Mouse (Mus musculus) heart, postnatal 0 days (tissue): ENCODE measurements at regions not wholly inside any gene's neighbourhood (a gene's known extent, or its start where the extent isn't known, plus 50 kb on each side); places are given as distances from the start of the nearest gene placed in this dataset.

Source experiments
- ATAC-seq: fragments of 200-750 bp; cut with Nextera tagmentation; 2 replicates; pipeline ENCODE4 v1.8.0; 2017; ENCODE audit warnings: low read depth, moderate number of reproducible peaks, moderate library complexity; ENCODE audit not compliant: insufficient read depth
- DNase-seq: peaks from one replicate; pipeline ENCODE4 v3.0.0-alpha.2; 2016; ENCODE audit warnings: low spot score
- H3K27ac ChIP-seq: fragments of 300-500 bp; sonication (generic); 2 replicates; pipeline ENCODE4 v1.5.1; 2014; ENCODE audit warnings: low read depth, mild to moderate bottlenecking
- H3K27me3 ChIP-seq: fragments of 300-500 bp; sonication (generic); 2 replicates; pipeline ENCODE4 v1.6.1; 2014; ENCODE audit warnings: low read length, mixed read lengths; ENCODE audit not compliant: control insufficient read depth, insufficient read depth
- H3K36me3 ChIP-seq: fragments of 300-500 bp; sonication (generic); replicated peaks from 2 replicates; pipeline ENCODE4 v1.6.1; 2014; ENCODE audit warnings: low read length, mixed read lengths; ENCODE audit not compliant: control insufficient read depth, insufficient read depth
- H3K4me1 ChIP-seq: fragments of 300-500 bp; sonication (generic); 2 replicates; pipeline ENCODE4 v1.6.1; 2014; ENCODE audit warnings: antibody characterized with exemption; ENCODE audit not compliant: control insufficient read depth, insufficient read depth
- H3K4me2 ChIP-seq: fragments of 300-500 bp; sonication (generic); 2 replicates; pipeline ENCODE4 v1.6.1; 2014; ENCODE audit warnings: low read depth, mild to moderate bottlenecking, low read length, moderate library complexity
- H3K4me3 ChIP-seq: fragments of 300-500 bp; sonication (generic); 2 replicates; pipeline ENCODE4 v1.5.1; 2014; ENCODE audit warnings: low read depth, low read length
- H3K9ac ChIP-seq: fragments of 300-500 bp; sonication (generic); replicated peaks from 2 replicates; pipeline ENCODE4 v1.6.1; 2014; ENCODE audit warnings: low read depth, low read length, mixed read lengths
- H3K9me3 ChIP-seq: fragments of 300-500 bp; sonication (generic); replicated peaks from 2 replicates; pipeline ENCODE4 v1.6.1; 2016; ENCODE audit warnings: low read length; ENCODE audit not compliant: control insufficient read depth
- CTCF ChIP-seq: IDR thresholded peaks from 2 replicates; pipeline ENCODE4 v1.5.1; 2016; ENCODE audit warnings: antibody characterized with exemption, control low read depth, low read depth
- EP300 ChIP-seq: IDR thresholded peaks from 2 replicates; pipeline ENCODE4 v1.6.1; 2016; ENCODE audit warnings: antibody characterized with exemption, low read depth
- WGBS: fragments of 180-500 bp; shearing (Covaris S2); extraction: QIAGEN DNeasy Blood & Tissue Kit; methylation state at CpG from one replicate; pipeline ENCODE4 v1.1.7; 2014; 5-methylcytosine and 5-hydroxymethylcytosine counted together

DNA sequence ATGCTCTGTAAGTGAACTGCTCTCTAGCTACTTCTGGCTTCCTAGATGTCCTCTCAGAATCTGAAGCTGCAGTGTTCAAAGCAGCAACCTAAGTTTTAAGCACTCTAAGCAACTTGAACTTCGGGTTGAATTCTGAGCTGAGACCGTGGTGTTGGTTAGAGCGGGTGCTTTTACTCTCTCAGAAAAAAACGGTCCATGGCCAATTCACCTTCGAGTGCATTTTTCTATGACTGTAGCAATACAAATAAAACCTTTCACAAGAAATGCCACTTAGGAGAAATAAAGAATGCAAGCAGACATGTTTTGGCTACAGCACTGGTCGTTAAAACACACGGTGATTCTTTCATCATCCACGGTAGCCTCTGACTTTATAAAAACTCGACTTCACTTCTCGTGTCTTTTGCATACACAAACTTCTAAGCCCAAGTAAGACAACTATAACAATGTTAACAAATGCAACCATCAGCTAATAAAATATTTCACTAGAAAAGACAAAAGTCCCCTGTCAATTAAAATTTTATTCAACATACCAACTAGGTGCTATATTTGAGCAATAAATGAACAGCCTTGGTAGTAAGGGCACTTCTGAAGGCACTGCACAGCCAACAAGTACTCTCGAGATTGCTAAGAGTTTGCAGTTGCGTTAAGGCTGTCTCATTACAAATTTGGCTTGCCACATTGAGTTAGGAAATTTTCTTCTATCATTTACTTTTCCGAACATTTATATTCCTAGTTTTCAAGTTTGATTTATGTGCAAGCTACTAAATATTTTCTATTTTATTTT, 96.3 kb downstream of the Spry2 start:
- no peak for ATAC-seq
- WGBS, result 84% methylated on average over 13 of the region's 13 CpGs
- Histone ChIP-seq H3K4me1 (peaks cover 12% of the 10 kb centered on the region), H3K9ac (no peak overlapping the region), H3K27me3 (no peaks in the 10 kb centered on the region), H3K4me3 (no peak overlapping the region), H3K36me3 (no peaks in the 10 kb centered on the region), H3K9me3 (no peaks in the 10 kb centered on the region), H3K4me2 (no peak overlapping the region), H3K27ac (no peak overlapping the region)
- DNase-seq, result no peak
- TF ChIP-seq CTCF, result no peak
- TF ChIP-seq EP300, result no peak

DNA sequence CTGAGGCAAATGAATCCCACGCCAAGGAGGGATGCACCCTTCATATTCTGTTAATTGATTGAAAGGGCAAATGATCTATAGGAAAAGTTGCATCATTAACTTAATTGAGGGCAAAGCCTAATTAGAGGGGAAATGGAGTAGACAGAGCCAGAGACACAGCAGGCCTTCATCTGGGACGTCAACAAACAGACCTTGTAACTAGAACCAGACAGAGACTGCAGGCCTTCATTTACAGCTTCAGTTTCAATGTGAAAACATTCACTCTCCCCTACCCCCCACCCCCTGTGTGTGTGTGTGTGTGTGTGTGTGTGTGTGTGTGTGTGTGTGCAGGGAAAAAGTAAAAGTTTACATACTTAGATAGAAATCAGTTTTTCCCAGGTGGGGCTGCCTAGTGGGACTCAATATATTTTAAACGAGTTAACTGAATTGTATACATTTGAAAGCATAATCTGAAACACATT, 97.2 kb downstream of the Spry2 start:
- Histone ChIP-seq H3K9me3 (no peaks in the 10 kb centered on the region), H3K36me3 (no peaks in the 10 kb centered on the region), H3K27me3 (no peaks in the 10 kb centered on the region), H3K27ac (no peak overlapping the region), H3K4me1 (peaks cover 12% of the 10 kb centered on the region), H3K4me3 (no peak overlapping the region), H3K9ac (no peak overlapping the region), H3K4me2 (no peak overlapping the region)
- 73% methylated on average over 3 of the region's 3 CpGs for WGBS
- DNase-seq (no peak), ATAC-seq (no peak)
- no peak for TF ChIP-seq EP300
- no peak for TF ChIP-seq CTCF

DNA sequence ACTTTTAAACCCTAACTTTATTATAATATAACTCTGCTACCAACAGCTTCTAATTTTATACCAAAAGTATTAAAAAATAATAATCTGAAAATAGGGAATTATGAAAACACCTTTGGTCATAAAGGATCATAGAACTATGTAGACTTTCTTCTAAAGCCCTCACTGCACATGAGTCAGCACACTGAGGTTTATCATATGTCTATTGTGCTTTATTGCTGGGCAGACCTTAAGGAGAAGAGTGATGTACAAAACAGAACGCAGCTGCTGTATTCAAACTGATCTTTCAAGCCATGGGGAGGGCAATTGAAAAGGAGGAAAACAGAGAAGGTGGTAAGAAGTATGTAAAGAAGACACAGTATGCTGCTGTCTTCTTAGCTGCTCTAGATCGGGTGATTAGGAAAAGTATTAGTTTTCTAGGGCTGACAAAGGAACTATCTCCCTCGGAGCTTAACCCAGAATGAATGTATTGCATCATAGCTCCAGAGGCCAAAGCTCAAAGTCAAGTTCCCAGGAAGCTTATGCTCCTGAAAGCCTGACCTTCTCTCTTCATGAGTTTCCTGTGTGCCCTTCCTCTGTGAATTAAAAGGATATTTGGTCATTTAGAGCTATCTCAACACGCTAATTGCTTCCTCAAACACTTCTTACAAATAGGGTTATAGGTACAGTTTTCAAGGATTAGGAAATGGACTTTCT, 103.5 kb downstream of the Spry2 start:
- H3K27ac ChIP-seq, result no peak overlapping the region
- no peak overlapping the region for H3K4me3 ChIP-seq
- DNase-seq (no peak), ATAC-seq (no peak)
- H3K4me1 ChIP-seq, result no peaks in the 10 kb centered on the region
- H3K9ac ChIP-seq, result no peak overlapping the region
- no peaks in the 10 kb centered on the region for H3K27me3 ChIP-seq
- WGBS, result 62% methylated on average over 4 of the region's 4 CpGs
- no peaks in the 10 kb centered on the region for H3K36me3 ChIP-seq
- H3K4me2 ChIP-seq, result no peak overlapping the region
- no peak for TF ChIP-seq CTCF
- no peak for TF ChIP-seq EP300
- H3K9me3 ChIP-seq, result no peaks in the 10 kb centered on the region

DNA sequence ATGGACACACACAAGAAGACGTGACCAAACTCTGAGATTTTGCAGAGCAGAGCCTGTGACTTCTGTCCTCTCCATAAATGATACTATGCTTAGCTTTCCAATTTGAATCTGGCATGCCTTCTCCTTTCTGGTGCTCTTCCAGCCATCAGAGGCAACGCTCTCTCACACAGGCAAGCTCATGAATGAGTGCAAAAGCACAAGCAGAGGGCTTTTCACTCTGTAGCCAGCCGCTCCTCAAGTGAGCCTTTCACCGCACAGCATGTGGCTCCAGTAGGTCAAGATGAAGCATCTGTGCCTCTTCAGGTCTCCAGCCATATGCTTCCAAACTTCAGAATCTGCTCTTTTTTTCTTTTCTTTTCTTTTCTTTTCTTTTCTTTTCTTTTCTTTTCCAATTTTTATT, 106.2 kb downstream of the Spry2 start:
- DNase-seq (no peak), ATAC-seq (no peak)
- Histone ChIP-seq H3K36me3 (no peaks in the 10 kb centered on the region), H3K27ac (no peak overlapping the region), H3K27me3 (no peaks in the 10 kb centered on the region), H3K9ac (no peak overlapping the region), H3K4me2 (no peak overlapping the region), H3K4me1 (no peaks in the 10 kb centered on the region), H3K4me3 (no peak overlapping the region), H3K9me3 (no peaks in the 10 kb centered on the region)
- no peak for TF ChIP-seq EP300
- no peak for TF ChIP-seq CTCF
- 90% methylated on average over 4 of the region's 4 CpGs for WGBS

DNA sequence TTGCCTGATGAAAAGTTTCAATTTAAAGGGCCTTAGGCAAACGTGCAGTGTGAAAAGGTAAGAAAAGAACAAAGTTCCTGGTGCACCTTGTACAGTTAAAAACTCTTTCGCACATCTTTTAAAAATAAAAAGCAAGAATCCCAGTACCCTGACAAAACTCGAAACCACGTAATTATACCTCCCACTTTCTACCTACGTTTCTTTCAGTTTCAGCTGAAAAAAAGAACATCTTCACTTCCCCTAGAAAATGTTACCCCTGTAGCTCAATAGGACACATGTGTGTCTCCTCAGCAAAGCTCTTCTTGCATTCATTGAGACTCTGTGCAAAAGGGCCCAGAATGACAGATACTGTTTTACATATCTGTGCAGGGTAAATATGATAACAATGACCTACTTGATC, 113.2 kb downstream of the Spry2 start:
- Histone ChIP-seq H3K4me2 (no peak overlapping the region), H3K27me3 (no peaks in the 10 kb centered on the region), H3K9ac (no peak overlapping the region), H3K27ac (no peak overlapping the region), H3K9me3 (no peaks in the 10 kb centered on the region), H3K4me1 (no peaks in the 10 kb centered on the region), H3K4me3 (no peak overlapping the region), H3K36me3 (no peaks in the 10 kb centered on the region)
- ATAC-seq (no peak), DNase-seq (no peak)
- TF ChIP-seq EP300 (no peak), CTCF (no peak)
- WGBS, result 80% methylated on average over 5 of the region's 5 CpGs

DNA sequence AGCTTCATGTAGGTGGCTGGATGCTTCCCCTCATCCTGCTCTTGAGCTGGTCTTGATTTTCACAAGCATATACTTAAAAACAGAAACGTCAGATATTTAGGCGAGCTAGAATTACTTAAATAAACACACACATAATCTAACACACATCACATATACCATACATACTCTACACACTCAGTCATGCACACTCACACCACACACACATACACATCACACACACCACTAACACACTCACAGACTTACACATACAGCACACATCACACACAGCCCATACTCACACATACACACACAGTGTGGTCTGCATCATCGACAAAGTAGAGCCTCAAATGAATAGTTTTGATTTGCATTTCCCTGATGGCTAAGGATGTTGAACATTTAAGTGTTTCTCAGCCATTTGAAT, 116.9 kb downstream of the Spry2 start:
- no peak for ATAC-seq
- H3K27ac ChIP-seq, result no peak overlapping the region
- 63% methylated on average over 3 of the region's 3 CpGs for WGBS
- TF ChIP-seq CTCF (no peak), EP300 (no peak)
- no peak overlapping the region for H3K4me2 ChIP-seq
- H3K9ac ChIP-seq, result no peak overlapping the region
- H3K9me3 ChIP-seq, result no peaks in the 10 kb centered on the region
- H3K4me1 ChIP-seq, result no peaks in the 10 kb centered on the region
- DNase-seq, result no peak
- no peak overlapping the region for H3K4me3 ChIP-seq
- no peaks in the 10 kb centered on the region for H3K27me3 ChIP-seq
- H3K36me3 ChIP-seq, result no peaks in the 10 kb centered on the region
